Mouse (Mus musculus): Measurements from ENCODE around the gene Itih3. TPM values are rescaled to one million over a fixed set of nuclear protein-coding genes. Genes with fewer than 3 reads are reported as not detected.

Itih3 gene
- polyA plus RNA-seq, 1 experiment from 2014 or later: 0.37 TPM

GRCm38 (mm10) chr14:30925492-30925891 is 1.9 kb upstream of the Itih3 start:
- Histone ChIP-seq H3K27ac (no peak overlapping the region), H3K36me3 (no peaks in the 10 kb centered on the region), H3K4me1 (replicated peaks) (peaks cover 17% of the 10 kb centered on the region), H3K9me3 (no peaks in the 10 kb centered on the region), H3K27me3 (ENCODE audit: insufficient read depth, poor library complexity, severe bottlenecking) (no peaks in the 10 kb centered on the region), H3K4me3 (no peak overlapping the region)
- DNase-seq (ENCODE audit: low spot score): no peak
- WGBS: 87% methylated on average over 3 of the region's 3 CpGs

DNA sequence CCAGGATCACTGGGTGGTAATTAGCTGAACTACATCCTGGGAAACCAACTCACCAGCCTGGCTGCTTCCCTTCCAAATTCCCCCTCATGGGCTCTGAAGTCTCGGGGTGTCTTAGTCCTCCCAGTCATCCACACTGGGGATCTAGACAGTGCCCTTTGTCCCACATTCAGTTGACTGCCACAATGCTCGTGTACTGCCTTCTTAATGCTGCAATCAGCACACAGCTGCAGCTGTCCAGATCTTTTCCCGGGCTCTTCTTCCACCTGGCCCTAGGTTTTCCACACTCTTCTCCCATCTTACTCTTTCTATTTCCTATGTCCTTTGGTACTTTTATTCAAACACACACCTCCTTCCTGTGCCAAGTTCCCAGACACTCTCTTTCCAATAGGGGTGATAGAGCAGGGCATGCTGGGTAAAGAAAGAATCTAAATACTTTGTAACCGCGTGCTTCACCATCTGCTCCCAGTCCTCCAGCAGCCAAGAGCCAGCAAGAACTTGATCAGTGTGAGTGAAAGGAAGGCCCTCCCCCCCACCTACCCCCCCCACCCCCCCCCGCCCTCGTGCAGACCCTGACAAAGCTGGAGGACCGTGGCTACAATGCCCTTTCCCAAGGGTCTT is 1.4 kb downstream of the Itih3 start:
- H3K4me3 ChIP-seq: no peak overlapping the region
- H3K36me3 ChIP-seq: no peaks in the 10 kb centered on the region
- 0 out of 2 replicates have a peak overlapping the region, but pooled peaks have one; percentile 67 for H3K27ac ChIP-seq
- peaks cover 17% of the 10 kb centered on the region for H3K4me1 ChIP-seq (replicated peaks)
- no peaks in the 10 kb centered on the region for H3K27me3 ChIP-seq (ENCODE audit: insufficient read depth, poor library complexity, severe bottlenecking)
- DNase-seq (ENCODE audit: low spot score): no peak
- no peaks in the 10 kb centered on the region for H3K9me3 ChIP-seq
- 62% methylated on average over 8 of the region's 8 CpGs for WGBS

- no peaks in the 10 kb centered on the region for H3K36me3 ChIP-seq
- H3K9me3 ChIP-seq: no peaks in the 10 kb centered on the region
- H3K27me3 ChIP-seq (ENCODE audit: insufficient read depth, poor library complexity, severe bottlenecking): no peaks in the 10 kb centered on the region
- H3K4me3 ChIP-seq: no peak overlapping the region
- no peak overlapping the region for H3K27ac ChIP-seq
- whole genome bisulfite sequencing: 81% methylated on average over 1 of the region's 1 CpGs
- DNase-seq (ENCODE audit: low spot score): no peak
- H3K4me1 ChIP-seq (replicated peaks): no peaks in the 10 kb centered on the region
These were observed 7.0 kb downstream of the Itih3 start for GRCm38 (mm10) chr14:30916516-30916915.

DNA sequence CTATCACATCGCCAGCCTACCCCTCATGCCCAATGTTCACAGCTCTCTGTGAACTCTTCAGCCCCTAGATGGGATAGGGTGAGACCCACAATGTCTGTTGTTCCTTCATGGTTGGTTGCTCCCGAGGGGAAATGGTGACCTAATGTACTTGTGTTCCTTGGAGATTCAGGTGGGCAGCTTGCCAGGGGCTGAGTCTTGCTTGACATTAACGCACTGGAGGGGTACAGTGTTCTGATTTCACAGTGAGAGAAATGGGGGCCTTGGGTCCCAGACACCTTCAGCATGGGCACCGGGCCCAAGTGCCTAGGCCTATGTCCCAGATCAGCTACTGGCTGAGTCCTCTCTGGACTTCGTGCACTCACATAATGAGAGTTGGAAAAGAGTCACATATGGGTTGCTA is 10.2 kb downstream of the Itih3 start:
- no peaks in the 10 kb centered on the region for H3K4me1 ChIP-seq (replicated peaks)
- WGBS: 91% methylated on average over 5 of the region's 5 CpGs
- no peak overlapping the region for H3K4me3 ChIP-seq
- no peaks in the 10 kb centered on the region for H3K36me3 ChIP-seq
- DNase-seq (ENCODE audit: low spot score): no peak
- H3K27me3 ChIP-seq (ENCODE audit: insufficient read depth, poor library complexity, severe bottlenecking): no peaks in the 10 kb centered on the region
- H3K9me3 ChIP-seq: no peaks in the 10 kb centered on the region
- no peak overlapping the region for H3K27ac ChIP-seq

DNA sequence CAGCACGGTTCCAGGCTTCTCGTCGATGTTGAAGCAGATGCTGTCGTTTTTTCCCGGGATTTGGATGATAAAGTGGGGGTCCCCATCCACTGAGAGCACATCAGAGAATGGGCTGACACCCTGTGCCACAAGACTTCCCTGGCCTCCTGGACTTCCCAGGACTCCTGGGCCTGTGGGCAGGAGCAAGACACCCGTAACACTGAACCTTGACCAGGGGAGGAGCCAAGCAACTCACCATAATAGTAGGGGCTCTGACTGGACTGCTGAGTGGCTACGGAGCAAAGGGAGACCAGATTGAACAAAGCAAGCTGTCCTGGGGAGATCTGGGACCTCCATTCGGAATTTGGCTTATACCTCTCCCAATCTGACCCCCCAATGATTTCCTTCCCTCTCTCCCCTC is 10.9 kb downstream of the Itih3 start:
- no peaks in the 10 kb centered on the region for H3K27me3 ChIP-seq (ENCODE audit: insufficient read depth, poor library complexity, severe bottlenecking)
- no peak overlapping the region for H3K4me3 ChIP-seq
- H3K36me3 ChIP-seq: no peaks in the 10 kb centered on the region
- WGBS: 85% methylated on average over 8 of the region's 8 CpGs
- no peaks in the 10 kb centered on the region for H3K9me3 ChIP-seq
- no peak overlapping the region for H3K27ac ChIP-seq
- DNase-seq (ENCODE audit: low spot score): no peak
- H3K4me1 ChIP-seq (replicated peaks): no peaks in the 10 kb centered on the region

DNA sequence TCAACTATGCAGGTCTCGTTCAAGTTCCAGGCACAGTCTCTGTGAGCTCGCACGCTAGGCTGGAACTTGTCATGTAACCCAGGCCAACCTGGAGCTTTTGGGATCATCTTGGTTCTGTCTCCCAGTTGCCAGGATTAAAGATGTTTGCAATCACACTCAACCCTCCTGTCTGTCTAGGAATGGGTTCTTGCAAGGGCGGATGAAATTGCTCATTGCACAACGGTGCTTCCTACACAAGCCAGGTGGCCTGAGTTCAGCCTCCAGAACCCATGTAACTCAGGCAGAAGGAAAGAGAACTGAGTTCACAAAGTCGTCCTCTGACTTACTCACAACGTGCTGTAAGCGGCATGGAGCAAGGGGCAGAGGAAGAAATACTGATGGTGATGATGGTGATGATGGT is 12.4 kb downstream of the Itih3 start:
- DNase-seq (ENCODE audit: low spot score): no peak
- Histone ChIP-seq H3K27me3 (ENCODE audit: insufficient read depth, poor library complexity, severe bottlenecking) (no peaks in the 10 kb centered on the region), H3K4me3 (no peak overlapping the region), H3K4me1 (replicated peaks) (no peaks in the 10 kb centered on the region), H3K36me3 (no peaks in the 10 kb centered on the region), H3K9me3 (no peaks in the 10 kb centered on the region), H3K27ac (no peak overlapping the region)
- WGBS: 92% methylated on average over 8 of the region's 8 CpGs

- DNase-seq (ENCODE audit: low spot score): no peak
- no peaks in the 10 kb centered on the region for H3K4me1 ChIP-seq (replicated peaks)
- H3K36me3 ChIP-seq: no peaks in the 10 kb centered on the region
- no peak overlapping the region for H3K27ac ChIP-seq
- H3K4me3 ChIP-seq: no peak overlapping the region
- no peaks in the 10 kb centered on the region for H3K27me3 ChIP-seq (ENCODE audit: insufficient read depth, poor library complexity, severe bottlenecking)
- 86% methylated on average over 3 of the region's 3 CpGs for WGBS
- no peaks in the 10 kb centered on the region for H3K9me3 ChIP-seq
These were observed 15.7 kb downstream of the Itih3 start for GRCm38 (mm10) chr14:30907814-30908265.

GRCm38 (mm10) chr14:30906001-30906400 is 17.6 kb downstream of the Itih3 start:
- Histone ChIP-seq H3K4me1 (replicated peaks) (no peaks in the 10 kb centered on the region), H3K36me3 (no peaks in the 10 kb centered on the region), H3K27ac (no peak overlapping the region), H3K27me3 (ENCODE audit: insufficient read depth, poor library complexity, severe bottlenecking) (no peaks in the 10 kb centered on the region), H3K9me3 (no peaks in the 10 kb centered on the region), H3K4me3 (no peak overlapping the region)
- DNase-seq (ENCODE audit: low spot score): no peak
- 93% methylated on average over 6 of the region's 6 CpGs for WGBS

- Histone ChIP-seq H3K27ac (no peak overlapping the region), H3K36me3 (no peaks in the 10 kb centered on the region), H3K4me1 (replicated peaks) (0 out of 2 replicates have a peak, but pooled peaks cover 5% of the 10 kb centered on the region), H3K9me3 (peaks cover 8% of the 10 kb centered on the region), H3K4me3 (no peak overlapping the region), H3K27me3 (ENCODE audit: insufficient read depth, poor library complexity, severe bottlenecking) (no peaks in the 10 kb centered on the region)
- DNase-seq (ENCODE audit: low spot score): no peak
- 86% methylated on average over 8 of the region's 8 CpGs for WGBS
These were observed 19.3 kb downstream of the Itih3 start for GRCm38 (mm10) chr14:30904307-30904706.

- Histone ChIP-seq H3K27ac (no peak overlapping the region), H3K4me1 (replicated peaks) (0 out of 2 replicates have a peak, but pooled peaks cover 5% of the 10 kb centered on the region), H3K27me3 (ENCODE audit: insufficient read depth, poor library complexity, severe bottlenecking) (no peaks in the 10 kb centered on the region), H3K36me3 (no peaks in the 10 kb centered on the region), H3K9me3 (peaks cover 9% of the 10 kb centered on the region), H3K4me3 (no peak overlapping the region)
- DNase-seq (ENCODE audit: low spot score): no peak
- 70% methylated on average over 3 of the region's 3 CpGs for WGBS
These were observed 20.5 kb downstream of the Itih3 start for GRCm38 (mm10) chr14:30903036-30903435.

DNA sequence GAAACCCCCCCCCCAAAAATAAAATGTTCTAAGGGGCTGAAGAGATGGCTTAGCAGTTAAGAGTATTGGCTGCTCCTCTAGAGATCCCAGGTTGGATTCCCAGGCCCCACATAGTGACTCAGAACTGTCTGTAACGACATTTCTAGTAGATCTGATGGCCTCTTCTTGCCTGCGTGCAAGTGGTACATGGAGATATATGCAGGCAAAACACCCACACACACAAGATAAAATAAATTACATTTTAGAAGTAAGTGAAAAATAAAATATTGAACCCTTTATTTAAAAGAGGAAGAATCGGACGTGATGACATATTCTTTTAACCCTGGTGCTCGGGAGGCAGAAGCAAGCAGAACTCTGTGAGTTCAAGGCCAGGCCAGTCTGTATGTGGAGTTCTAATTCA is 20.9 kb downstream of the Itih3 start:
- no peak for DNase-seq (ENCODE audit: low spot score)
- Histone ChIP-seq H3K36me3 (no peaks in the 10 kb centered on the region), H3K4me1 (replicated peaks) (0 out of 2 replicates have a peak, but pooled peaks cover 5% of the 10 kb centered on the region), H3K27me3 (ENCODE audit: insufficient read depth, poor library complexity, severe bottlenecking) (no peaks in the 10 kb centered on the region), H3K4me3 (no peak overlapping the region), H3K9me3 (peaks cover 9% of the 10 kb centered on the region), H3K27ac (no peak overlapping the region)
- WGBS: 91% methylated on average over 5 of the region's 5 CpGs

- Histone ChIP-seq H3K27me3 (ENCODE audit: insufficient read depth, poor library complexity, severe bottlenecking) (no peaks in the 10 kb centered on the region), H3K9me3 (peaks cover 9% of the 10 kb centered on the region), H3K4me3 (no peak overlapping the region), H3K4me1 (replicated peaks) (0 out of 2 replicates have a peak, but pooled peaks cover 8% of the 10 kb centered on the region), H3K27ac (no peak overlapping the region), H3K36me3 (no peaks in the 10 kb centered on the region)
- 44% methylated on average over 3 of the region's 3 CpGs for WGBS
- DNase-seq (ENCODE audit: low spot score): no peak
These were observed 23.6 kb downstream of the Itih3 start for GRCm38 (mm10) chr14:30899972-30900371.

DNA sequence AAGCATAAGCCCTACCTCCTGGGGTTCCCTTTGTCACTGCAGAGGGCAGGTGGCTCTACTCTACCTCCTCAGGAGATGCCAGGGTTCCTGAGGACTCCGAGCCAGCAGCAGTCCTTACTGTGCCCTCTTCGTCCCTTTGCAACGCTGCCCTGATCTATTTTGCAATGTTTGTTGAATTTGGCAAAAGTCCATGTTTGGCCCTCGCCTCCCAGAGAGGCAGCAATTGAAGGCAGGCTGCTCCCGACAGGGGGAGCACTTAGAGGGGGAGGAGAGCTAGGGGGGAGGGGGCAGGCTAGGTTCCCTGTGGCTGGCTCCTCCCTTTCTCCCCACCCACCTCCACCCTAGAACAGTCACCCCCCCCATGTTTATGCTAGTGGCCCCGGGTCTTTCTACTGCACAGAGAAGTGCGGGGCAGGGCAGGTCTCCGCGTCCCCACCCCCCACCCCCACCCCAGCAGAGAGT is 35.3 kb downstream of the Itih3 start:
- no peaks in the 10 kb centered on the region for H3K27me3 ChIP-seq (ENCODE audit: insufficient read depth, poor library complexity, severe bottlenecking)
- peak overlapping the region; percentile 50 for H3K27ac ChIP-seq
- WGBS: 30% methylated on average over 9 of the region's 9 CpGs
- DNase-seq (ENCODE audit: low spot score): no peak
- H3K4me3 ChIP-seq: no peak overlapping the region
- H3K9me3 ChIP-seq: no peaks in the 10 kb centered on the region
- no peaks in the 10 kb centered on the region for H3K36me3 ChIP-seq
- H3K4me1 ChIP-seq (replicated peaks): peaks cover 8% of the 10 kb centered on the region

DNA sequence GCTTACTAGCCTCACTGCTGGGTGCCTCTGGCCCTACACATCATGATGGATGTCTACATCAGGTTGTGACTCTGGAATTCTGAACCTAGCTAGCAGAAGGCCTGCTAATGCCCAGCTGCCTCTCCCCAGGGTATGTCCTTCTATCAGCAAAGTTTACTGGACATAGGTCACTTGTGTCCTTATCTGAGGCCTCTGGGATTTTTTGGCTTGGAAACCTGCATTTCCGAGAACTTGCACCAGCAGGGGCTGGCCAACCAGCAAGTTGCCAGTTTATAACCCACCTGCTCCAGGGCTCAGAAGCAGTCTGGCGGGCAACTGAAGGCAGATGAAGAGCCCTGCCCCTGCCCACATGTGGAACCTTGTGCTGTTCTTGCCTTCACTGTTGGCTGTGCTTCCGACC is 37.4 kb downstream of the Itih3 start, which contains the start of gene Itih4:
TSS of gene Itih4 (plus strand) at position 273 of the 400 bp plus-strand sequence.
- Histone ChIP-seq H3K4me1 (replicated peaks) (peaks cover 8% of the 10 kb centered on the region), H3K27me3 (ENCODE audit: insufficient read depth, poor library complexity, severe bottlenecking) (no peaks in the 10 kb centered on the region), H3K27ac (no peak within 1 kb of the TSS), H3K4me3 (no peak within 1 kb of the TSS), H3K36me3 (no peaks in the 10 kb centered on the region), H3K9me3 (no peaks in the 10 kb centered on the region)
- no peak for DNase-seq (ENCODE audit: low spot score)
- 89% methylated on average over 3 of the region's 3 CpGs for WGBS
